In the genomic region with DNA sequence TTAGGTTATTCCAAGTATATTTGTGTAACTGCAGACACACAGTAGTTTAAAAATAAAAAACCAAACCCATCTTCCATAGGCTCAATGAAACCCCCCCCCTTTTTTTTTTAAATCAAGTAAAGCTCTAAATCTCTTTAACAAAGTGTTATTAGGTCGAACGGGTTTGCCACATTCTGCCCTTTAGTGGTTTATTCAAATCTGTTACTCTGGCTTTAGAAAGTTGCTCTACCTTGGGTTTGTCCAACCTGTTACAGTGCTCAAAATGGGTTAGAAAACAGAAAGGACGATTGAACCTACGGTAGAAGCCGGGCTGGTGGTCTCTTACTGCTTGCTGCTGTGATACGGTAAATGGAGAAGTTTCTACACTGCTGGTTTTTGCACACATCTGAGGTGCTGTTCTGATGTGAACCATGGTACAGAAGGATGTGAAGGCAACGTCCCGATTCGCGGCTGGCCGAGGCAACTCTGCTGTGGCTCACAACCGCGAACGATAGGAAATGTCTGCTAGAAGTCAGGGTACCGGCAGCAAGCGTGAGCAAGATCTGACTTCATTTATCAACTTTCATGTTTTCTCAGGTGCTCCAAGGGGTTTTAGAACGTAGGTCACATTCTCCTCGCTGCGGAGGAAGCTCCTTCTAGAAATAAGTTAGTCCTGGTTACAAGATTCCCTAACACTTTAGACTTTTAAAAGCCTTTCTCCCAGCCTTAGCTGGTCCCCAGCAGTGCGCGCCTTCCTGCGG, we compare ENCODE assay signal across 8 mouse cellular contexts. TPM values are rescaled to one million over a fixed set of nuclear protein-coding genes. Genes with fewer than 3 reads are reported as not detected.
DNase-seq lines count a peak whose midpoint lies in the region; ATAC-seq and TF ChIP-seq lines count a peak whose summit lies in the region.

No protein-coding gene starts in this region.

- no peak for TF ChIP-seq CTCF in layer of hippocampus, adult 2 months (conservative IDR thresholded peaks at IDR 0.05)
- no peak for TF ChIP-seq CTCF in kidney, postnatal 0 days (IDR thresholded peaks at IDR 0.05; ENCODE audit: low read depth)

- no peaks in the 10 kb centered on the region for H3K36me3 ChIP-seq in forebrain, embryonic 12.5 days (replicated peaks)
- H3K36me3 ChIP-seq in kidney, postnatal 0 days (ENCODE audit: insufficient read depth, low read length): no peaks in the 10 kb centered on the region
- H3K36me3 ChIP-seq in neural tube, embryonic 14.5 days (ENCODE audit: control insufficient read depth, insufficient read depth, low read length): no peaks in the 10 kb centered on the region

- H3K27me3 ChIP-seq in forebrain, embryonic 12.5 days: no peaks in the 10 kb centered on the region; the same call in 1 of the 2 replicates
- no peaks in the 10 kb centered on the region for H3K27me3 ChIP-seq in kidney, postnatal 0 days (ENCODE audit: insufficient read depth, low read length)
- H3K27me3 ChIP-seq in neural tube, embryonic 14.5 days (ENCODE audit: control insufficient read depth, insufficient read depth, low read length): no peaks in the 10 kb centered on the region

- peaks cover 47% of the 10 kb centered on the region for H3K9me3 ChIP-seq in forebrain, embryonic 12.5 days
- peaks cover 24% of the 10 kb centered on the region for H3K9me3 ChIP-seq in kidney, postnatal 0 days (replicated peaks; ENCODE audit: low read length)
- peaks cover 6% of the 10 kb centered on the region for H3K9me3 ChIP-seq in neural tube, embryonic 14.5 days (ENCODE audit: control insufficient read depth, low read length)

- peaks cover 28% of the 10 kb centered on the region for H3K4me1 ChIP-seq in forebrain, embryonic 12.5 days
- peaks cover 4% of the 10 kb centered on the region; the same call in 1 of the 2 replicates for H3K4me1 ChIP-seq in kidney, postnatal 0 days (replicated peaks; ENCODE audit: insufficient read depth, low read length)
- H3K4me1 ChIP-seq in neural tube, embryonic 14.5 days (ENCODE audit: control insufficient read depth, insufficient read depth, low read length): peaks cover 4% of the 10 kb centered on the region; the same call in 1 of the 2 replicates

- ATAC-seq in forebrain, embryonic 12.5 days (ENCODE audit: low FRiP score): no peak
- ATAC-seq in kidney, postnatal 0 days (replicated peaks; ENCODE audit: low FRiP score, low read depth): no peak
- no peak for ATAC-seq in neural tube, embryonic 14.5 days (ENCODE audit: low read depth)

- peak overlapping the region; percentile 18; the same call in 1 of the 2 replicates for H3K4me3 ChIP-seq in layer of hippocampus, adult 2 months
- peak overlapping the region; percentile 20 for H3K4me3 ChIP-seq in forebrain, embryonic 12.5 days (replicated peaks)
- 0 out of 2 replicates have a peak overlapping the region, but pooled peaks have one; percentile 9 for H3K4me3 ChIP-seq in kidney, postnatal 0 days (replicated peaks; ENCODE audit: low read depth, low read length)
- H3K4me3 ChIP-seq in neural tube, embryonic 14.5 days (ENCODE audit: low read depth, low read length): no peak overlapping the region

- peak overlapping the region; percentile 40 for H3K9ac ChIP-seq in forebrain, embryonic 12.5 days
- peak overlapping the region; percentile 45 for H3K9ac ChIP-seq in kidney, postnatal 0 days (ENCODE audit: low read depth, low read length)
- H3K9ac ChIP-seq in neural tube, embryonic 14.5 days (replicated peaks; ENCODE audit: low read depth, low read length): peak overlapping the region; percentile 28; the same call in 1 of the 2 replicates

- peak overlapping the region; percentile 55 for H3K4me2 ChIP-seq in forebrain, embryonic 12.5 days
- H3K4me2 ChIP-seq in kidney, postnatal 0 days (ENCODE audit: low read length): peak overlapping the region; percentile 63
- H3K4me2 ChIP-seq in neural tube, embryonic 14.5 days (ENCODE audit: low read depth, low read length): peak overlapping the region; percentile 56; the same call in 1 of the 2 replicates

- H3K27ac ChIP-seq in layer of hippocampus, adult 2 months: no peak overlapping the region
- H3K27ac ChIP-seq in forebrain, embryonic 12.5 days: peak overlapping the region; percentile 94
- peak overlapping the region; percentile 81 for H3K27ac ChIP-seq in kidney, postnatal 0 days
- peak overlapping the region; percentile 36; the same call in 1 of the 2 replicates for H3K27ac ChIP-seq in neural tube, embryonic 14.5 days (ENCODE audit: low read depth, low read length)

- WGBS in forebrain, embryonic 12.5 days: 44% methylated on average over 22 of the region's 22 CpGs
- WGBS in kidney, postnatal 0 days: 54% methylated on average over 22 of the region's 22 CpGs
- WGBS in neural tube, embryonic 14.5 days: 44% methylated on average over 22 of the region's 22 CpGs

- no peak for DNase-seq in layer of hippocampus, adult 2 months (ENCODE audit: low spot score in 2 of 2)
- DNase-seq in layer of hippocampus, postnatal 36 days: no peak
- DNase-seq in kidney, postnatal 0 days (ENCODE audit: low spot score): no peak
- no peak for DNase-seq in left cerebral cortex, adult 11 months (ENCODE audit: low spot score)
- no peak for DNase-seq in right cerebral cortex, postnatal 36 days (ENCODE audit: low spot score in 2 of 2)
- no peak for DNase-seq in layer of hippocampus, adult 18-20 months (ENCODE audit: low spot score in 2 of 2)

RNA-seq across cellular contexts. Expression of a gene that starts 11.8 kb away (rescaled TPM):
- 10 to 100 TPM; 45.2 to 47.5 TPM for total RNA-seq in layer of hippocampus, adult 2 months (2021)
- total RNA-seq in layer of hippocampus, postnatal 36 days (2021): 10 to 100 TPM; 48.4 to 52.7 TPM
- 802 and 947 TPM in 2 replicates for polyA plus RNA-seq in forebrain, embryonic 12.5 days (2016; fragmentation: Nextera tagmentation; extraction: Ambion mirVana)
- polyA plus RNA-seq in kidney, postnatal 0 days (2015; fragmentation: Nextera tagmentation; extraction: Ambion mirVana): 1,049 and 1,099 TPM in 2 replicates
- polyA plus RNA-seq in neural tube, embryonic 14.5 days (2014; fragmentation: Nextera tagmentation; extraction: Ambion mirVana): 353 and 390 TPM in 2 replicates
- total RNA-seq in layer of hippocampus, adult 18-20 months (2021): 10 to 100 TPM; 44.9 to 49.3 TPM

RNA-seq across cellular contexts. Expression of a gene that starts 41.6 kb away (rescaled TPM):
- total RNA-seq in layer of hippocampus, adult 2 months (2021): 1 to 10 TPM; 7.3 to 7.7 TPM
- total RNA-seq in layer of hippocampus, postnatal 36 days (2021): 1 to 10 TPM; 6.7 to 6.8 TPM
- 23.3 and 25.1 TPM in 2 replicates for polyA plus RNA-seq in forebrain, embryonic 12.5 days (2016; fragmentation: Nextera tagmentation; extraction: Ambion mirVana)
- 11.9 and 12.1 TPM in 2 replicates for polyA plus RNA-seq in kidney, postnatal 0 days (2015; fragmentation: Nextera tagmentation; extraction: Ambion mirVana)
- 12.1 and 12.6 TPM in 2 replicates for polyA plus RNA-seq in neural tube, embryonic 14.5 days (2014; fragmentation: Nextera tagmentation; extraction: Ambion mirVana)
- total RNA-seq in layer of hippocampus, adult 18-20 months (2021): 1 to 10 TPM; 5.3 to 6.0 TPM
